Mouse (Mus musculus) CH12.LX (cell line): ENCODE measurements around the gene Gm21304. TPM values are rescaled to one million over a fixed set of nuclear protein-coding genes. Genes with fewer than 3 reads are reported as not detected.

Source experiments
- DNase-seq: peaks from one replicate; pipeline ENCODE4 v3.0.0-alpha.2; 2013; ENCODE audit errors: extremely low read depth
- H3K27ac ChIP-seq: 2 replicates; pipeline ENCODE4 v1.5.1; 2012; ENCODE audit warnings: low read depth, mild to moderate bottlenecking, control low read depth, moderate library complexity; ENCODE audit not compliant: insufficient read depth
- H3K27me3 ChIP-seq: replicated peaks from 2 replicates; pipeline ENCODE3; 2012; ENCODE audit warnings: inconsistent platforms
- H3K36me3 ChIP-seq, 2 experiments: replicated peaks in 1 of 2; 2 replicates each; pipeline versions ENCODE3 to v1.6.1; 2012; ENCODE audit warnings: inconsistent platforms in 1 of 2, low read length in 1 of 2, mild to moderate bottlenecking in 1 of 2, mixed read lengths in 1 of 2, moderate library complexity in 1 of 2; ENCODE audit not compliant: control insufficient read depth in 1 of 2, insufficient read depth in 1 of 2
- H3K4me1 ChIP-seq, 2 experiments: 2 replicates each; pipeline ENCODE4 v1.6.1; 2012; ENCODE audit warnings: inconsistent platforms in 1 of 2, moderate library complexity in 1 of 2; ENCODE audit not compliant: insufficient read depth in 2 of 2, control insufficient read depth in 1 of 2
- H3K4me2 ChIP-seq: 2 replicates; pipeline ENCODE4 v1.6.1; 2012; ENCODE audit warnings: low read depth, mild to moderate bottlenecking, control low read depth; ENCODE audit not compliant: poor library complexity, insufficient read depth, severe bottlenecking
- H3K4me3 ChIP-seq, 3 experiments: fragments of 150-350 bp in 1 of 3; sonication (generic) in 1 of 3; replicated peaks in 1 of 3; 2 replicates each; pipeline versions ENCODE3 to v1.5.1; 2011 to 2012; ENCODE audit warnings: low read depth in 2 of 3, low read length in 2 of 3, mild to moderate bottlenecking in 2 of 3, moderate library complexity in 2 of 3, control low read depth in 1 of 3, improper control_type of control experiment in 1 of 3, inconsistent platforms in 1 of 3, mixed read lengths in 1 of 3; ENCODE audit not compliant: poor library complexity in 1 of 3
- H3K79me2 ChIP-seq: replicated peaks from 2 replicates; pipeline ENCODE4 v1.6.1; 2012; ENCODE audit warnings: mild to moderate bottlenecking, moderate library complexity; ENCODE audit not compliant: control insufficient read depth, poor library complexity, insufficient read depth, severe bottlenecking; ENCODE audit errors: extremely low read depth
- H3K9ac ChIP-seq: 2 replicates; pipeline ENCODE4 v1.6.1; 2012; ENCODE audit warnings: low read depth, mild to moderate bottlenecking, control low read depth, moderate library complexity; ENCODE audit not compliant: insufficient read depth
- H3K9me3 ChIP-seq: replicated peaks from 2 replicates; pipeline ENCODE3; 2012; ENCODE audit warnings: low read length, inconsistent platforms, mixed read lengths
- CHD2 ChIP-seq: IDR thresholded peaks from 2 replicates; pipeline ENCODE4 v1.6.1; 2011; ENCODE audit warnings: low read length, improper control_type of control experiment
- E2F4 ChIP-seq: IDR thresholded peaks from 2 replicates; pipeline ENCODE4 v1.6.1; 2011; ENCODE audit warnings: low read depth, low read length, improper control_type of control experiment; ENCODE audit not compliant: insufficient replicate concordance
- IRF4 ChIP-seq: IDR thresholded peaks from 2 replicates; pipeline ENCODE4 v1.6.1; 2014; ENCODE audit warnings: low read depth, mild to moderate bottlenecking, inconsistent platforms, low read length, improper control_type of control experiment
- JUND ChIP-seq: conservative IDR thresholded peaks from 2 replicates; pipeline ENCODE4 v1.6.1; 2011; ENCODE audit warnings: low read depth, low read length, improper control_type of control experiment
- KAT2A ChIP-seq: IDR thresholded peaks from 2 replicates; pipeline ENCODE4 v1.6.1; 2012; ENCODE audit warnings: low read length, improper control_type of control experiment, inconsistent platforms; ENCODE audit not compliant: insufficient replicate concordance
- NELFE ChIP-seq: IDR thresholded peaks from 2 replicates; pipeline ENCODE4 v1.6.1; 2011; ENCODE audit warnings: low read depth, low read length, improper control_type of control experiment
- USF2 ChIP-seq: conservative IDR thresholded peaks from 2 replicates; pipeline ENCODE4 v1.6.1; 2011; ENCODE audit warnings: low read depth, low read length, improper control_type of control experiment
- ZMIZ1 ChIP-seq: IDR thresholded peaks from 2 replicates; pipeline ENCODE4 v1.6.1; 2012; ENCODE audit warnings: low read depth, mild to moderate bottlenecking, inconsistent platforms, low read length, improper control_type of control experiment
- ZNF384 ChIP-seq: IDR thresholded peaks from 2 replicates; pipeline ENCODE4 v1.6.1; 2012; ENCODE audit warnings: low read depth, low read length, improper control_type of control experiment, inconsistent platforms
- dilution Hi-C: fragments of 300-500 bp; cut with MboI; formaldehyde crosslinking; loops from 2 replicates; pipeline ENCODE4 v1.14.3; 2020; ENCODE audit warnings: low sequenced_read_pairs; ENCODE audit not compliant: extremely low pct_unique_long_range_greater_than_20kb, extremely low pct_ligation_motif_present
- in situ Hi-C: fragments of 300-500 bp; cut with MboI; formaldehyde crosslinking; loops from 3 replicates; pipeline ENCODE4 v1.14.3; 2019; ENCODE audit warnings: low sequenced_read_pairs, low pct_ligation_motif_present, low pct_unique_long_range_greater_than_20kb, mixed read lengths
- polyA plus RNA-seq: library from polyadenylated mRNA; unstranded; fragments of >175 nt; gene quantifications from 2 replicates; pipeline ENCODE4 v1.2.1, GENCODE M21; 2012; ENCODE audit warnings: low read depth; ENCODE audit not compliant: insufficient read length
- total RNA-seq, 2 experiments: library from RNA; depleted of rRNA; stranded (reverse); fragments of 300-350 nt in 1 of 2; fragments of >200 nt in 1 of 2; gene quantifications; 2 replicates each; pipeline ENCODE4 v1.2.3; 2012 to 2014

Gene Gm21304
- total and polyA plus RNA-seq, 3 experiments = not detected

DNA sequence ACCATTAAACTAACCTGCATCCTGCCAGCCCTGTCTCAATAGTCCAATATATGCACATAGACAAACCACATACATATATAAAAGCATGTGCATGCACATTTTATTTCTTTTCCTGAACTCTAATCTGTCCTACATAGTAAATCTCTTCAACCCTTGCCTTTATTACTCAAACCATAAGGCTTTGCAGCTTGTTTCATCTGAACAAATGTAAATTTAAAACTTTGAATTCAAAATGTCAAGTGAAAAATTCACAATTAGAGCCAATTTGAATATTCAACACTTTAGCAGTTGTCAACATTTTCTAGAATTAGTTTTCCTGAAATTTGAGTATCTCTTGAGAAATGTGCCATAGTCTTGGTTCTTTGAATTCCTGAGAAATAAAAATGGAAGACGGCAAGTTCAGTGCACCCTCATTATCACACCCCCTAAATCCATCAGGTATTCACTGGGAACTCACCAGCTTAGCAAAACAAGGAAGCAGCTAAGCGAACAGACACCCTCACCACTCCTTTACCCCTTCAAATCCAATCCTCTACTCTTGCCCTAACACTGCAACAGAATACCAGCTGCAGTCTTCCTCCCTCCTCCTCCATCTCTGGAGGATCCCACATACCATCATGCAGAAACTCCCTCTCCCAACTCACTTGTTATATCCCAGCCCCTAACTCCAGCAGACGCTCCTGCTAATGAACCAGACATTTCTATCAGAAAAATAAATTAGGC is 42.1 kb downstream of the Gm21304 start:
- H3K4me3 ChIP-seq = no peak overlapping the region
- no peaks in the 10 kb centered on the region for H3K27me3 ChIP-seq
- DNase-seq = no peak
- peaks cover 40% of the 10 kb centered on the region for H3K9me3 ChIP-seq
- TF ChIP-seq NELFE = no peak
- TF ChIP-seq KAT2A = no peak
- TF ChIP-seq ZMIZ1 = no peak
- no peak for TF ChIP-seq USF2
- TF ChIP-seq CHD2 = no peak
- in situ Hi-C loops (no loop called here), dilution Hi-C loops (no loop called here)
- no peaks in the 10 kb centered on the region for H3K79me2 ChIP-seq
- H3K9ac ChIP-seq = no peak overlapping the region
- no peaks in the 10 kb centered on the region for H3K36me3 ChIP-seq
- no peak overlapping the region for H3K27ac ChIP-seq
- no peaks in the 10 kb centered on the region for H3K4me1 ChIP-seq
- no peak overlapping the region for H3K4me2 ChIP-seq

- H3K79me2 ChIP-seq = no peaks in the 10 kb centered on the region
- in situ Hi-C loops (no loop called here), dilution Hi-C loops (no loop called here)
- TF ChIP-seq E2F4 = no peak
- no peak for TF ChIP-seq JUND
- TF ChIP-seq ZNF384 = no peak
- no peak for TF ChIP-seq CHD2
- no peak for TF ChIP-seq ZMIZ1
- TF ChIP-seq IRF4 = no peak
- H3K27ac ChIP-seq = no peak overlapping the region
- peaks cover 30% of the 10 kb centered on the region for H3K9me3 ChIP-seq
- H3K4me2 ChIP-seq = no peak overlapping the region
- no peaks in the 10 kb centered on the region for H3K4me1 ChIP-seq
- DNase-seq = no peak
- H3K27me3 ChIP-seq = no peaks in the 10 kb centered on the region
- no peaks in the 10 kb centered on the region for H3K36me3 ChIP-seq
- no peak overlapping the region for H3K4me3 ChIP-seq
- no peak overlapping the region for H3K9ac ChIP-seq
Observed at GRCm38 (mm10) chr10:104214527-104214926, 46.2 kb downstream of the Gm21304 start.

Other genes with a start within 250 kb of the Gm21304 start
- not detected in 2 replicates for gene Gm21293, start 25.5 kb upstream of the Gm21304 start, total RNA-seq (2012; rRNA removed)
- not detected in 2 replicates for gene Gm21293, start 25.5 kb upstream of the Gm21304 start, total RNA-seq (2014; rRNA removed)
- gene Gm21293, start 25.5 kb upstream of the Gm21304 start, polyA plus RNA-seq = not detected in 2 replicates
- not detected in 2 replicates for gene Gm6763, start 17.0 kb upstream of the Gm21304 start, total RNA-seq (2012; rRNA removed)
- not detected in 2 replicates for gene Gm6763, start 17.0 kb upstream of the Gm21304 start, total RNA-seq (2014; rRNA removed)
- not detected in 2 replicates for gene Gm6763, start 17.0 kb upstream of the Gm21304 start, polyA plus RNA-seq
- gene Gm8764, start 8.5 kb upstream of the Gm21304 start, total RNA-seq (2012; rRNA removed) = not detected in 2 replicates
- gene Gm8764, start 8.5 kb upstream of the Gm21304 start, total RNA-seq (2014; rRNA removed) = not detected in 2 replicates
- gene Gm8764, start 8.5 kb upstream of the Gm21304 start, polyA plus RNA-seq = not detected in 2 replicates
- gene Gm21312, start 8.5 kb downstream of the Gm21304 start, total RNA-seq (2012; rRNA removed) = not detected in 2 replicates
- not detected in 2 replicates for gene Gm21312, start 8.5 kb downstream of the Gm21304 start, total RNA-seq (2014; rRNA removed)
- gene Gm21312, start 8.5 kb downstream of the Gm21304 start, polyA plus RNA-seq = not detected in 2 replicates
- not detected in 2 replicates for gene Gm20765, start 17.0 kb downstream of the Gm21304 start, total RNA-seq (2012; rRNA removed)
- not detected in 2 replicates for gene Gm20765, start 17.0 kb downstream of the Gm21304 start, total RNA-seq (2014; rRNA removed)
- gene Gm20765, start 17.0 kb downstream of the Gm21304 start, polyA plus RNA-seq = not detected in 2 replicates
- not detected in 2 replicates for gene Gm4340, start 25.5 kb downstream of the Gm21304 start, total RNA-seq (2012; rRNA removed)
- not detected in 2 replicates for gene Gm4340, start 25.5 kb downstream of the Gm21304 start, total RNA-seq (2014; rRNA removed)
- gene Gm4340, start 25.5 kb downstream of the Gm21304 start, polyA plus RNA-seq = not detected in 2 replicates